8 mouse cellular contexts compared by ENCODE assay signal in genomic region chr13:55418004-55418403, GRCm38 (mm10). TPM values are rescaled to one million over a fixed set of nuclear protein-coding genes. Genes with fewer than 3 reads are reported as not detected.
DNase-seq lines count a peak whose midpoint lies in the region; ATAC-seq lines count a peak whose summit lies in the region.

No protein-coding gene starts in this region.

- peaks cover 20% of the 10 kb centered on the region for H3K4me1 ChIP-seq in intestine, embryonic 15.5 days (replicated peaks)

- H3K4me3 ChIP-seq in intestine, embryonic 15.5 days (replicated peaks), result no peak overlapping the region

- H3K4me2 ChIP-seq in intestine, embryonic 15.5 days (replicated peaks), result peak overlapping the region; percentile 46

- intact Hi-C loops in left cerebral cortex, postnatal 14 days (cut with DNase I), result loop anchor here (2.0 kb wide), 1 partner anchor 53 kb away; no protein-coding TSS in a partner anchor

- no peaks in the 10 kb centered on the region for H3K9me3 ChIP-seq in intestine, embryonic 15.5 days

- H3K9ac ChIP-seq in intestine, embryonic 15.5 days, result no peak overlapping the region

- H3K27me3 ChIP-seq in intestine, embryonic 15.5 days (replicated peaks), result peaks cover 54% of the 10 kb centered on the region

- ATAC-seq in activated CD4-positive, CD25-positive, alpha-beta regulatory T cell, adult 4 months, result peak; percentile 76
- peak; percentile 65 for ATAC-seq in common myeloid progenitor, adult 5-6 weeks (replicated peaks; ENCODE audit: low read depth, poor library complexity, severe bottlenecking)
- ATAC-seq in intestine, embryonic 15.5 days, result peak; percentile 76

- WGBS in intestine, embryonic 15.5 days, result 8% methylated on average over 12 of the region's 12 CpGs

- DNase-seq in gastrocnemius, postnatal 10 days, result peak; percentile 93
- peak; percentile 78 to 84 for DNase-seq in left cerebral cortex, postnatal 14 days (ENCODE audit: low spot score in 2 of 2)
- DNase-seq in mesoderm, embryonic 11.5 days (ENCODE audit: low read depth, low spot score), result peak; percentile 81
- peak; percentile 79 for DNase-seq in right cerebral cortex, postnatal 25 days
- DNase-seq in urinary bladder, postnatal 36 days (ENCODE audit: low spot score in 2 of 2), result peak; percentile 86 to 89

- H3K36me3 ChIP-seq in intestine, embryonic 15.5 days, result no peaks in the 10 kb centered on the region

- no peak overlapping the region for H3K27ac ChIP-seq in intestine, embryonic 15.5 days

RNA-seq across cellular contexts. Expression of gene Pfn3, which starts 3.0 kb away (rescaled TPM):
- not detected for polyA plus RNA-seq in activated CD4-positive, CD25-positive, alpha-beta regulatory T cell, adult 4 months (2017; shearing (Covaris generic))
- total RNA-seq in common myeloid progenitor, adult 5-6 weeks (2017), result not detected in 2 replicates
- not detected for total RNA-seq in gastrocnemius, postnatal 10 days (2021)
- polyA plus RNA-seq in intestine, embryonic 15.5 days (2015; fragmentation: Nextera tagmentation; extraction: Ambion mirVana), result not detected in 2 replicates
- total RNA-seq in left cerebral cortex, postnatal 14 days (2021), result under 1 TPM in 1 of 2 experiments, not detected in 1; 0.70 TPM

RNA-seq across cellular contexts. Expression of gene F12, which starts 8.6 kb away (rescaled TPM):
- not detected for polyA plus RNA-seq in activated CD4-positive, CD25-positive, alpha-beta regulatory T cell, adult 4 months (2017; shearing (Covaris generic))
- total RNA-seq in common myeloid progenitor, adult 5-6 weeks (2017), result not detected in 2 replicates
- under 1 TPM in 1 of 2 experiments, not detected in 1; 0.34 TPM for total RNA-seq in gastrocnemius, postnatal 10 days (2021)
- 1.8 TPM in 2 replicates for polyA plus RNA-seq in intestine, embryonic 15.5 days (2015; fragmentation: Nextera tagmentation; extraction: Ambion mirVana)
- total RNA-seq in left cerebral cortex, postnatal 14 days (2021), result under 1 TPM in 1 of 2 experiments, not detected in 1; 0.30 TPM

RNA-seq across cellular contexts. Expression of gene Slc34a1, which starts 20.0 kb away (rescaled TPM):
- polyA plus RNA-seq in activated CD4-positive, CD25-positive, alpha-beta regulatory T cell, adult 4 months (2017; shearing (Covaris generic)), result not detected
- total RNA-seq in common myeloid progenitor, adult 5-6 weeks (2017), result not detected in 2 replicates
- total RNA-seq in gastrocnemius, postnatal 10 days (2021), result under 1 TPM in 1 of 2 experiments, not detected in 1; 0.11 TPM
- not detected in 2 replicates for polyA plus RNA-seq in intestine, embryonic 15.5 days (2015; fragmentation: Nextera tagmentation; extraction: Ambion mirVana)
- under 1 TPM in 1 of 2 experiments, not detected in 1; 0.72 TPM for total RNA-seq in left cerebral cortex, postnatal 14 days (2021)

RNA-seq across cellular contexts. Expression of gene Grk6, which starts 26.9 kb away (rescaled TPM):
- polyA plus RNA-seq in activated CD4-positive, CD25-positive, alpha-beta regulatory T cell, adult 4 months (2017; shearing (Covaris generic)), result 10 to 100 TPM; 38.6 to 43.6 TPM
- 68.9 and 84.5 TPM in 2 replicates for total RNA-seq in common myeloid progenitor, adult 5-6 weeks (2017)
- 10 to 100 TPM; 17.4 to 22.3 TPM for total RNA-seq in gastrocnemius, postnatal 10 days (2021)
- 38.3 and 38.7 TPM in 2 replicates for polyA plus RNA-seq in intestine, embryonic 15.5 days (2015; fragmentation: Nextera tagmentation; extraction: Ambion mirVana)
- total RNA-seq in left cerebral cortex, postnatal 14 days (2021), result 10 to 100 TPM; 67.5 to 67.8 TPM

RNA-seq across cellular contexts. Expression of gene Prr7, which starts 46.1 kb away (rescaled TPM):
- polyA plus RNA-seq in activated CD4-positive, CD25-positive, alpha-beta regulatory T cell, adult 4 months (2017; shearing (Covaris generic)), result not detected
- total RNA-seq in common myeloid progenitor, adult 5-6 weeks (2017), result 0.27 TPM in 1 of 2 replicates, not detected in the other
- 1 to 10 TPM; 2.1 to 2.5 TPM for total RNA-seq in gastrocnemius, postnatal 10 days (2021)
- 0.24 and 0.28 TPM in 2 replicates for polyA plus RNA-seq in intestine, embryonic 15.5 days (2015; fragmentation: Nextera tagmentation; extraction: Ambion mirVana)
- 100 to 1,000 TPM in 1 of 2 experiments, 10 to 100 TPM in 1; 98.9 to 104 TPM for total RNA-seq in left cerebral cortex, postnatal 14 days (2021)
